Mouse (Mus musculus): ENCODE data around the gene Cep162. TPM values are rescaled to one million over a fixed set of nuclear protein-coding genes. Genes with fewer than 3 reads are reported as not detected.
A peak's percentile ranks its signal among the peaks of the same experiment; 100 is the strongest.

The Cep162 gene
- polyA plus RNA-seq, 1 experiment from 2014 or later = 5.3 TPM

DNA sequence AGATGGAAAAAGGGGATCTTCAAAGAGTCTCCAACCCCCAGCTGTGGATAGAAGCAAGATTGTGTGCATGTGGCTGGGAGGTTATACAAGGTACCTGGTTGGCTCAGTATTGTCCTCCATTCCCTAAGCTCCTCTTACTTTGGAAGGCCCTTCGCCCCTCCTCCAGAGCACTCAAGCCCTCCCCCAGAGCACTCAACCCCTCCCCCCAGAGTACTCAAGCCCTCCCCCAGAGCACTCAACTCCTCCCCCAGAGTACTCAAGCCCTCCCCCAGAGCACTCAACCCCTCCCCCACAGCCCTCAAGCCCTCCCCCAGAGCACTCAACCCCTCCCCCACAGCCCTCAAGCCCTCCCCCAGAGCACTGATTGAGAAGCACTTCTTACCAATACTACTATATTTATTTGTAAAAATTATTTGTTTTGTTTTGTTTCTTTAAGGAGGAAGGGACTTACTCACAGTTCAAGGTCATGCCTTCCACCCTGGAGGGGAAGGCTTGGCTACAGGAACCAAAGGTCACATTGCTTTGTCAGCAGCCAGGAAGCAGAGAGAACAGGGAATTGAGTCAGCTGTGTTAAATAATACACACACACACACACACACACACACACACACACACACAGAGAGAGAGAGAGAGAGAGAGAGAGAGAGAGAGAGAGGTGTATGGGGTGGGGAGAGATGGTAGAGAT is 102.6 kb downstream of the Cep162 start:
- no peaks in the 10 kb centered on the region for H3K36me3 ChIP-seq

DNA sequence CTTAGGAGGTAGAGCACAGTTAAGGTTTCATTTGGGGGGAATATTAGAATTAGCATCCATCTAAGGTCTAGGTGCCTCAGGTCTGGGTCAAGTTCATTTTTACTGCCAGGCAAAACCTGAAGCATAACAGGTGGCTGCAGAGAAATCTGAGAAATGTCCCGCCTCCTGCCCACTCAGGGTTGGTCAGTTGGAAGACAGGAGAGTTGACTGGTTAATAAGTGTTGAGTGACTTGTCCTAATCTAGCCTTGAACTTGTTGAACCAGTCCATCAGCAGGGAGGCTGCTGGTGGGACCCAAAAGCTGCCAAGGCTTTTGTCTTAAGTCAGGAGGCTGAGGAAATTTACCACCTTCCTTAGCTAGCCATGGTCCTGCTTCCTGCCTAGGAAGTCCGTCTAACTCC is 107.4 kb downstream of the Cep162 start:
- no peaks in the 10 kb centered on the region for H3K9me3 ChIP-seq
- no peak overlapping the region for H3K9ac ChIP-seq
- H3K4me3 ChIP-seq = no peak overlapping the region
- WGBS = 70% methylated on average over 2 of the region's 2 CpGs
- H3K4me1 ChIP-seq = peaks cover 14% of the 10 kb centered on the region
- no peak overlapping the region for H3K4me2 ChIP-seq
- peaks cover 36% of the 10 kb centered on the region for H3K27me3 ChIP-seq
- no peak overlapping the region for H3K27ac ChIP-seq
- ATAC-seq (ENCODE audit: insufficient number of reproducible peaks, low FRiP score, low TSS enrichment, low read depth) = no peak
- H3K36me3 ChIP-seq = no peaks in the 10 kb centered on the region

More for the DNA sequence above, 102.6 kb downstream of the Cep162 start:
- 88% methylated on average over 1 of the region's 1 CpGs for WGBS
- Histone ChIP-seq H3K4me2 (no peak overlapping the region), H3K9me3 (no peaks in the 10 kb centered on the region), H3K9ac (no peak overlapping the region), H3K4me1 (no peaks in the 10 kb centered on the region), H3K4me3 (no peak overlapping the region), H3K27me3 (no peaks in the 10 kb centered on the region), H3K27ac (no peak overlapping the region)
- ATAC-seq (ENCODE audit: insufficient number of reproducible peaks, low FRiP score, low TSS enrichment, low read depth) = no peak

DNA sequence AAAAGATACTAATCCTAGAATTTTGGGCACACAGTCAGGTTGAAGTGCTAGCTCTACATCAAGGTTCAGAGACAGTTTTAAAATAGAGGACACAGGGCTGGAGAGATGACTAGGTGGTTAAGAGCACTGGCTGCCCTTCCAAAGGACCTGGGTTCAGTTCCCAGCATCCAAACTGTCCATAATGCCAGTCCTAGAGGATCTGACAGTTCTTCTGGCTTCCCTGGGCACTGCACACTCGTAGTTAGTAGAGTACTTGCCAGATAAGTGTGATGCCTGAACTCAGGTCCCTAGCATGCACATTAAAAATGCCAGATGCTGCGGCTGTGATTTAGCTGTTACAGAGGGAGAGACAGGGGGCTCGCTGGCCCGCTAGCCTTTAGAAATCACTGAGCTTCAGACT is 108.9 kb downstream of the Cep162 start:
- ATAC-seq (ENCODE audit: insufficient number of reproducible peaks, low FRiP score, low TSS enrichment, low read depth) = no peak
- Histone ChIP-seq H3K27ac (no peak overlapping the region), H3K4me3 (no peak overlapping the region), H3K9ac (no peak overlapping the region), H3K4me2 (no peak overlapping the region), H3K36me3 (no peaks in the 10 kb centered on the region), H3K9me3 (no peaks in the 10 kb centered on the region), H3K27me3 (peaks cover 36% of the 10 kb centered on the region), H3K4me1 (peaks cover 14% of the 10 kb centered on the region)
- WGBS = 72% methylated on average over 4 of the region's 4 CpGs

- Histone ChIP-seq H3K27ac (no peak overlapping the region), H3K27me3 (peaks cover 37% of the 10 kb centered on the region), H3K9me3 (no peaks in the 10 kb centered on the region), H3K4me2 (no peak overlapping the region), H3K36me3 (no peaks in the 10 kb centered on the region), H3K4me3 (no peak overlapping the region), H3K4me1 (peaks cover 14% of the 10 kb centered on the region), H3K9ac (no peak overlapping the region)
- ATAC-seq (ENCODE audit: insufficient number of reproducible peaks, low FRiP score, low TSS enrichment, low read depth) = no peak
- 35% methylated on average over 11 of the region's 11 CpGs for WGBS
Measured at GRCm38 (mm10) chr9:87145671-87146070, 109.7 kb downstream of the Cep162 start.

GRCm38 (mm10) chr9:87145180-87145579 is 110.2 kb downstream of the Cep162 start:
- Histone ChIP-seq H3K27ac (no peak overlapping the region), H3K9ac (no peak overlapping the region), H3K27me3 (peaks cover 39% of the 10 kb centered on the region), H3K9me3 (no peaks in the 10 kb centered on the region), H3K4me2 (0 out of 2 replicates have a peak overlapping the region, but pooled peaks have one; percentile 15), H3K36me3 (no peaks in the 10 kb centered on the region), H3K4me3 (no peak overlapping the region), H3K4me1 (peaks cover 14% of the 10 kb centered on the region)
- 2% methylated on average over 15 of the region's 15 CpGs for WGBS
- ATAC-seq (ENCODE audit: insufficient number of reproducible peaks, low FRiP score, low TSS enrichment, low read depth) = no peak

- no peak overlapping the region for H3K27ac ChIP-seq
- peaks cover 39% of the 10 kb centered on the region for H3K27me3 ChIP-seq
- peaks cover 14% of the 10 kb centered on the region for H3K4me1 ChIP-seq
- WGBS = under 1% methylated on average over 19 of the region's 19 CpGs
- no peaks in the 10 kb centered on the region for H3K9me3 ChIP-seq
- no peak overlapping the region for H3K9ac ChIP-seq
- no peaks in the 10 kb centered on the region for H3K36me3 ChIP-seq
- peak overlapping the region; percentile 29 for H3K4me3 ChIP-seq
- no peak for ATAC-seq (ENCODE audit: insufficient number of reproducible peaks, low FRiP score, low TSS enrichment, low read depth)
- H3K4me2 ChIP-seq = peak overlapping the region; percentile 51
Measured at GRCm38 (mm10) chr9:87144532-87144931, 110.8 kb downstream of the Cep162 start.

GRCm38 (mm10) chr9:87144106-87144505 is 111.2 kb downstream of the Cep162 start, which contains the start of gene Mrap2:
Gene Mrap2, plus strand, starts transcription at chr9:87144306.
- no peaks in the 10 kb centered on the region for H3K9me3 ChIP-seq
- no peak within 1 kb of the TSS for H3K9ac ChIP-seq
- under 1% methylated on average over 29 of the region's 29 CpGs for WGBS
- H3K4me3 ChIP-seq = peak within 1 kb of the TSS; percentile 29
- 0 out of 2 replicates have a peak, but pooled peaks have one; percentile 63 for ATAC-seq (ENCODE audit: insufficient number of reproducible peaks, low FRiP score, low TSS enrichment, low read depth)
- peak within 1 kb of the TSS; percentile 51 for H3K4me2 ChIP-seq
- no peaks in the 10 kb centered on the region for H3K36me3 ChIP-seq
- H3K4me1 ChIP-seq = peaks cover 14% of the 10 kb centered on the region
- H3K27me3 ChIP-seq = peaks cover 39% of the 10 kb centered on the region
- no peak within 1 kb of the TSS for H3K27ac ChIP-seq

DNA sequence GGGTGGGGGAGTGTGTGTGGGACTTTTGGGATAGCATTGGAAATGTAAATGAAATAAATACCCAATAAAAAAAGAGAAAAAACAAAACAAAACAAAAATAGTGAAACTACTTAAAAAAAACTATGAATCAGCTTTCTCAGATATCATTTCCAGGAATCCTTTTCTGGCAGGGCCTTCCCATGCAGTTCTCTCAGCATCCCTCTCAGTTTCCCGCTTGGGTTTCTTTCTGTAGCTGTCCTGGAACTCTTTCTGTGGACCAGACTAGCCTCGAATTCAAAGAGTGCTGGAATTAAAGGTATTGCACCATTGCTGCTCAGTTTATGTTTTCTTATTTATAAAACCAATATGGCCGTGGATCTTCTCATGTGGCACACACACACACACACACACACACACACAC is 112.3 kb downstream of the Cep162 start:
- Histone ChIP-seq H3K4me3 (no peak overlapping the region), H3K27ac (no peak overlapping the region), H3K27me3 (peaks cover 39% of the 10 kb centered on the region), H3K36me3 (no peaks in the 10 kb centered on the region), H3K9me3 (no peaks in the 10 kb centered on the region), H3K4me1 (peaks cover 14% of the 10 kb centered on the region), H3K4me2 (no peak overlapping the region), H3K9ac (no peak overlapping the region)
- ATAC-seq (ENCODE audit: insufficient number of reproducible peaks, low FRiP score, low TSS enrichment, low read depth) = no peak
- 82% methylated on average over 3 of the region's 3 CpGs for WGBS

Other genes with a start within 250 kb of the Cep162 start
- not detected in 2 replicates for gene Ripply2, start 240.0 kb downstream of the Cep162 start, polyA plus RNA-seq (2015; fragmentation: Nextera tagmentation; extraction: Ambion mirVana)
- 45.5 and 49.6 TPM in 2 replicates for gene Cyb5r4, start 233.5 kb downstream of the Cep162 start, polyA plus RNA-seq (2015; fragmentation: Nextera tagmentation; extraction: Ambion mirVana)
- 0.17 TPM in 1 of 2 replicates, not detected in the other for gene Mrap2, start 111.2 kb downstream of the Cep162 start, polyA plus RNA-seq (2015; fragmentation: Nextera tagmentation; extraction: Ambion mirVana)

Data from limb, embryonic 15.5 days (tissue).